Mouse (Mus musculus) cerebellum, postnatal 4 days (tissue): Measurements from ENCODE around the gene Fam187a.

Source experiments
- DNase-seq, 2 experiments: peaks; one replicate each; pipeline ENCODE4 v3.0.0; 2022; ENCODE audit warnings: low spot score in 2 of 2, mixed read lengths in 1 of 2

Fam187a gene

DNA sequence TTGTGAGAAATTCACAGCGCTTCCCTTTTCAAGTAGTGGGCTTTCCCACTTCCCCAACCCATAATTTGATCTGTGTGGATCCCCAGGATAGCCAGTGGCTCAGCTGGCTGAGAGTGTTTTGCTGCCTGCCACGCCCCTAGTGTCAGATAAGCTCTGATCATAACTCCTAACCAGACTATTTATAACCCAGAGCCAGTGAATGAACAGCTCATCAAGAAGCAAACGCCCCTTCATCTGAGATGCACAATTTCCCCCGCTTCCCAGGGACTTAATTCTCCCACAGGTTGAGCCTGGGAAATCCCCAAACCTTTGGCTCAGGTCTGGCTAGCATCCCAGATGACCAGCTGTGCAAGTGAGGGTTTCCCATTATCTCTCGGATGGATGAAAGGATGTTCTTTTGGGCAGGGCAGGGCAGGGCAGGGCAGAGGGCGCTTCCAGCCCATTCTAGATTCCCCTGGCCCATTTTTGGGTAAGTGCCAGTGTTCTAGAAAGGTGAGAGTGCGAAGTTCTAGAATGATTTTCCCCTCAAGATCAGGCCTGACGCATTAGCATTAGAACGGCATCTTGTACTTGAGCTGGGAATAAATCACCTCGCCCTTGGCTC is at the start of gene Fam187a:
TSS of gene Fam187a (plus strand) at position 554 of the 604 bp plus-strand sequence.
- DNase-seq: no peak

DNA sequence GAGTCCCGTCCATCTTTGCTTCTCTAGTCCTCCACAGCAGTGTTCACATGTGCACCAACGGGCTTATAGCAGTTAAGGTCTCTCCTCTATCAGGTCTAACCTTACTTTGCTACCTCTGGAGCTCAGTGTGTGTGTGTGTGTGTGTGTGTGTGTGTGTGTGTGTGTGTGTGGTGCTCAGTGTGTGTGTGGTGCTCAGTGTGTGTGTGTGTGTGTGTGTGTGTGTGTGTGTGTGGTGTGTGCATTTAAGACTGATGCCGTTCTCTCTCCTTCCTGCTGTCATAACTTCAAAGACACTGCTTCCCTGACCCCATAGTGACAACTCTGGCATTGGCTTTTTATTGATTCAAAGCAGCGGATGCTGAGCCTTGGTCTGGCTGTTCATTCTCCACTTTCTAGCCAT is 49.4 kb upstream of the Fam187a start, which contains the start of gene Higd1b:
TSS of gene Higd1b (plus strand) at position 301 of the 400 bp plus-strand sequence.
- no peak for DNase-seq

DNA sequence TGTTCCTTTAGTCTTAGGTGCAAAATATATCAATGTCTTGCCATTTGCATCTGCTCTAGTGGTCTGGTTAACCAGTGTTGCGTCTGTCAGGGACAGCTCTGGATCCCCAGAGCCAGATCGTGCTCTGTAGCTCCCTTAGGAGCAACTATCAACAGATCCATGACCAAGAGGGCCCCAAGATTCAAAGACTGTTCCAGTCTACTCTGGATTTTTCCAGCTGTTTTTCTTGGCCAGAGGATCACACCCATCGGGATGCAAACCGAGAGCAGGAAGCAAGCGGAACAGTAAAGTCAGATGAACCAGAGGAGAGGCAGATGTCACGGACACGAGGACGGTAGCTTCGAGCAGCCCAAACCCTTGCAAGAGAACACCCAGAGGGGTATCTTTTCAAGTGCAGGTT is 48.8 kb upstream of the Fam187a start:
- no peak for DNase-seq

DNA sequence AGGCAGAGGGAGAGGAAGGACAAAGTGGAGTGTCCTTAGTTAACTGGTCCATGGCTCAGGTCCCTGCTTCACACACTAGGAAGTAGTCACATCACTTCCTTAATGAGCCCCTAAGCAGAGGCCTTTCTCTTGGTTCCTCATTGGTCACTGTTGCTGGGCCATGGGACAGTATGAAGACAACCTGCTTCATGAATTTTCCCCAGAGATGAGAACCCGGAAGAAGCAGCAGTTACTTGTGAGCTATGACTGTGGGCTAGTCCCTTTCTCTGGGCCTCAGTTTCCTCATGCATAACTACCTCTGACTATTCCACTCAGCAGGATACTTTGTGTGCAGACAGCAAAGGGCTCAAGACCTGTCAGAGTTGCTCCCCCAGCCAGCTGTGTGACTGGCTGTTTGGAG is 47.6 kb upstream of the Fam187a start:
- DNase-seq: no peak

DNA sequence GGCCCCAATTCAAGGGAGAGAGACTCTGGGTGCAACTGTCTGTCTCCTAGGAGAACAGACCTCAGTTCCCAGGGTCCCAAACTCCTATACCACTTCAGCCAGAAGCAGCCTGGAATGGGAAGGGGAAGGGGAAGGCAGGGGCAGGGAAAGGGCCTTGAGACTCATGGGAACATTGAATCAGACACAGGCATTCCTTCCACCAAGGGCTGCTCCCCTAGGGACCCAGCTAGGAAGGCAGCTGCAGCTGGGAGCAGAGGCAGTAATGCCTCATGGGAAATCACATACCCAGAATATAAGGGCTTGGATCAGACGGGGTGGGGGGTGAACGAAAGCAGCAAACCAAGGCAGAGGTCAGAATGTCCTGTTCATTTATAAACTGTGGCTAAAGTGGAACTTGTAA is 46.8 kb upstream of the Fam187a start:
- DNase-seq: no peak

DNA sequence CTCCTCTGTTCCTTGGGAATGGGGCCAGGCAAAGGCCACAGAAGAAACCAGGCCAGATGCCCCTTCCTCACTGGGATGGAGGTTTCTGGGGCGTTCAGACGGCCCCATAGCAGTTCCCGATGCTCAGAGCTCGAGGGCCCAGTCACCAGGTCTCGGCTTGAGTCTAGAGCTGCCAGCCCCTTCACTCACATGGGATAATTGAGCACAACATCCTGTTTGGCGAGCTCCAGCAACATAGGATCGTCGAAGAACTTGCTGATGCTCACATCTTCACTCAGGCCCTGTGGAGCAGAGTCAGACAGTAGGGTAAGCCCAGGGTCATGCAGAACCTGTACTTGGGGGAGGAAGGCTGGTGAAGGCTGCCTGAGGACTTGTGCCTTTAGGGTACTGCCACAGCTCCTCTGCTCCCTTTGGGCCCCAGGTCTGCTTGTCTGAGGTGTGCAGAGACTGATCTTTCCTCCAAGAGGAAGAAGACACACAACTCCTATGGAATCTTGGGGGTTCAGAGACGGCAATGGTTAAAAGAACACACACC is 46.3 kb upstream of the Fam187a start:
- no peak for DNase-seq

DNA sequence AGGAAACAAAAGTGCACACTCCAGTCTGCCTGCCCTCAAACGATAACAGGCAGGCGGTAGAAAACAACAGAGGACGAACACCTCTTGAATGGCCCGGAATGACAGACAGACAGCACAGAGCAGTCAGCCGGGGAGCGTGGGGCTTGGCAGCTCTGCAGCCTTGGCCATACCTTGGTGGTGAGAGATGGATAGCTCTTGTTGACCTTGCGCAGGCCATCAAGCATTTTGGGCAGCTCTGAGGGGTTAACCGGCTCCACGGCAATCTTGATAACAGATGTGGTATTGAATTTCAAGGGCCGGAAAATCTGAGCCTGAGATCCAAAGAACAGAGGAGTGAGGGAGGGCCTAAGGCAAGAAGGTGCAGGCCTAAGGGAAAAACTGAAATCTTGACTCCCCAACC is 39.0 kb upstream of the Fam187a start:
- DNase-seq: no peak

DNA sequence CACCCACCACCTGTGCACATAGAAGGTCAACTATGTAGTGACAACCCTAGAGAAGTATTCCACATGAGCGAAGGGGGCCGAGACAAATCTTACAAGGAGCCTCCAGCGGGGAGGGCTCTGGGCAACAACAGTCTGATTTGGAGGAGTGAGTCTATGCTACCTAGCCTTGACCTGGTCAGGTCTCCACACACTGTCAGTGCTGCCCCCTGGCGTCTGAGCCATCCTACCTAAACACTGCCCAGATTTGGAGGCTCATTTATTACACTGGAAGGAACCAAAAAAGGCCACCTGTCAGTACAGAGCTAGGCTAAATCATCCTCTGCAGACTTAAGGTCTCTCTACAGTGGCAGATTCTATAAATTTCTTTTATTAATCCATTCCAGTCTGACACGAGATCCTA is 33.1 kb upstream of the Fam187a start:
- DNase-seq: peak in 1 of 2 experiments; percentile 62

DNA sequence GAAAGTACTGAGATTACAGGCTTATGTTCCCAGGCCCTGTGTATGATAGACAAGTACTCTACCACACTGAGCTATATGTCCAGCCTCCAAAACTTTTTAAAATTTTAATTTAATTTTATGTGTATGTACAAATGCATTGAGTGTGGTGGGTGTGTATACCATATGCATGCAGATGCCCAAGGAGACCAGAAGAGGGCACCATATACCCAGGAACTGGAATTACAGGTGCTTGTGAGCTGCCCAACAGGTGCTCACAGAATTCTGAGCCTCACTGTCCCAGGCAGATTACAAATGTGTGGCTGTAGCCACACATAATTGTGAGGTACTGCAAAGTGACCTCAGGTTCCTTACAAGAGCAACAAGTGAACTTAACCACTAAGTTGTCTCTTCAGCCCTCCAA is 31.2 kb upstream of the Fam187a start:
- no peak for DNase-seq

DNA sequence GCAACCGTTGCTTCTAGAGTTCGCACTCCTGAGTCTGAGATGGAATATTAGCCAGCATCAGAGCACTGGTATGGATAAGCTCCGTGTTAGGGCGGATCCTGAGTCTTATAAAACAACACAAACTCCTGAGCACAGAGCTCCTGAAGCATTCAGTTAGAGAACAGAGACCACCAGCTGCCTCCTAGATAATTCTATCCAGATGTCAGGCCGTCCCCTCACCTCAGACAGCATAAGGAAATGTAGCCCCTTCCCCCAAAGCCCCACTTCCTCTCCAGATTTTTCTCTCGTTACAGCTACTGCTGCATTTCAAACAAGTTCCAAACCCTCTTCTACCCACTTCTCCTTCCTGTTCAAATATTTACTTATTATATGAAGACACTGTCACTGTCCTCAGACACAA is 29.0 kb upstream of the Fam187a start:
- DNase-seq: no peak

DNA sequence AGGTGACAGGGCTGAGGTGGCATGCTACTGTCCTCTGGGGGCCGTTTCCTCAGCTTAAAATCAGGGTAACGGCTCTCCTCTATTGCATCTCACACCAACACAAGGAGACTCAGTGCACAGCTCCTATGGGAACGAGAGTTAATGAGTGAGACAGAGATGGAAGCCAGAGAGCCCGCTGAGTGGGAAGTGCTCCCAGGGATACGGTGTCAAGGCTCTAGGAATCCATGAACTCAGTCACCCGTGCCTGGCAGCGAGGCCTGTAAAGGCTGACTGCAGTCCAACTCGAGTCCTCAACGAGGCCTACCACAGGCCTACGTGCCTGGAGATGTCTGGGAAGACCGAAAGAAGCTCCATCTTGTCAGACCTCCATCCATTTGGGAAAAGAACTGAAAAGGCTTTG is 26.0 kb upstream of the Fam187a start:
- DNase-seq: peak in 1 of 2 experiments; percentile 34

DNA sequence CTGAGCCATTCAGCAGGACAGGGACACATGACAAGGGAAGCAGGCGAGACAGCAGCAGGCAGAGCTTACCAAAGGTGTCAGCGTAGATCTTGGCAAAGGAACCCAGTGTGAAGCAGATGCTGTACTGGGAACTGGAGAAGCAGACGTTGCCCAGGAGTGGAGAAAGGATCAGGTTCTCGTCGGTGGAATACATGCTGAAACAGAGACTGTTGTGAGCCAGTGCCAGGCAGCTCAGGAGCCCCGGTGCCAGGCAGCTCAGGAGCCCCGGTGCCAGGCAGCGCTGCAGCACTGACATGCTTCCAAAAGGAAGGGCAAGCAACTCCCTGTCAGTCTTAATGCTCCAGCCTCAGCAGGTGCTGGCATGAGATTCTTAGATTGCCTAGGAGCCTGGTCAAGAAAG is 25.0 kb upstream of the Fam187a start:
- DNase-seq: peak in 1 of 2 experiments; percentile 26

DNA sequence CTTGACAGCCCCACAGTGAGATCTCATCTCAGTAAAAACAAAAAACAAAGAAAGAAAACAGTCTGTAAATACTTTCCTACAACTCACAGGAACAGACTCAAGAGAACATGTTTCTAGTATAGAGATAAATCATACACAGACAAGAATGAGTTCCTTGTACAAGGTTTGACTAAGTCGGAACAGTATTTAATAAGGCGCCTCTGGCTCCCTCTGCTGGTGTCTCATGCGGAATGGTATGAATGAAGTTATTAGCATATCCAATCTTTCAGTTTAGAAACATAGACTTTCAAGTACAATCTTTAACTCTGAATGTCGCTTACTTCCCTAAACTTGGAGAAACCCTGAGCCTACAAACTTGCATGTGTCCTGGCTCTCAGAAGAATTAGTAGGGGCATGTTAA is 20.7 kb upstream of the Fam187a start:
- DNase-seq: peak in 1 of 2 experiments; percentile 66

DNA sequence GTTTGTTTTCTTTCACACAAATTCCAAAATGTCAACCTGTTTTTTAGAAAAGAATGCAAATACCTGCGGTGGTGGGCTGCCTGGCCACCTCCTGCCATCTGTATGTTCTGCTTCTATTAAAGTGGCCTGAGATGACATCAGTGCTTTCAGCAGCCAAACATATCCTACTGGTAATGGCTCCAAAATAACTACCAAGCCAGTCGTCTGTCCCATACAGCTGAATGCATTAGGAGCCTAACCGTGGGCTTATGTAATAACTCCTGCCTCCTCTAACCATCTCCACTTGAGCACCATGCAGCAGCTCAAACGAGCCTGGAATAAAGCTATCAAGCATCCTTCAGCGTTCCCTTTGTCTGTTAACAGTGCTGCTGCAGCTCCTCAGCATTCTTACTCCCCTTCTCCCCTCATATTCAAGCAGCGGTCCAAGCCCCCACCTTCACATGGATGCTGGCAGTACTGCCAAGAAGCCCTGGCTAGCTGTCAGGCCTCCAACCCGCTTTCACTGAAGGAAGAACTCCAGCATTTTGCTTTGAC is 10.1 kb upstream of the Fam187a start:
- no peak for DNase-seq

DNA sequence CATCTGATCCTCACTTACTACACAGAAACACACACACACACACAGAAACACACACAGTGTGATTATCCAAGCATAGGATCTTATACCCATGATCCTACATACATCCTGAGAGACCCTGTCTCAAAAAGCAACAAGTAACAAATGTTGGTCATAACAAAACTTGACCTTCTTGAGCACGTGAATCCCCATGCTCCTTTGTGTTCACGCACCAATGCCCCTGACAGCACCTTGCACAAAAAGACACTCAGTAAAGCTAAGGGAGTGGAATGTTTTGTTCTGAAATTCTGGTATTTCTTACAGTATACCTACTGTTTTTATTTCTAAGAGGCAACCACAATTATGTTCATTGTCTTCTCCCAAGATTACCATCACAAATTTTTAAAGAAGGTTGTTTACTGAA is 5.4 kb upstream of the Fam187a start:
- no peak for DNase-seq

DNA sequence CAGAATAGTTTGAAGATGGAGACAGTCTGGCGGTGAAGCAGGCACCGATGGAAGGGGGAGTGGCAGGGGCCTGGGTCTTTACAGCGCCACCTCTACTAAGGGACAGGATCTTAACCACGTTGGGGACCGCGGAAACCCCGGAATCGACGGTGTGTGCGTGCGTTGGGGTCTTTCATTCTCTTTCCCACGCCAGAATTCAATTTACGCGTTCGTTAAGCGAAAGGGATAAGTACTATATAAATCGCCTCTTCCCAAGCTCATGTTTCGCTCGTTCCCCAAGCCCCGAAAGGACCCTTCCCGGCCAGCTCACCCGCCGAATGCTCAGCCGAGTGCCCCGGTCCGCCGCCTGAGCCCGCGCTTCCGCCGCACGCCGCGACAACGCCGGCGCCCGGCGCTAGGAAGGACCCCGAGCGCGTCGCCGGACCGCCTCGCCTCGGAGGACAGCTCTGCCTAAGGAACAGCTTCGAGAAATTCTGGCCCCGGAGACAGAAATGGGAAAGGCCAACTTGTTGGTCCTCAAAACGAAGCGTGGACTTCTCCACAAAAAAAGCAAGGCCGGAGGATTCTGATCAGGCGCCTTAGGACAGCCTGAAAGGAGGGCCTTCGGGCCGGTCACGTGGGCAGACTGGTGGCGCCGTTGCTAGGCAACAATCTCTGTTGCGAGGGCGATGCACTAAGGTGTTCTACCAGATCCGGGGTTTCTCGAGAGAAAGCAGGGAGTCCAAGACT is 4.2 kb upstream of the Fam187a start, which contains the start of the genes Eftud2 and Ccdc103:
TSS of gene Eftud2 (minus strand) at position 401 of the 729 bp plus-strand sequence.
TSS of gene Ccdc103 (plus strand) at position 620 of the 729 bp plus-strand sequence.
- DNase-seq: peak; percentile 81 to 89

DNA sequence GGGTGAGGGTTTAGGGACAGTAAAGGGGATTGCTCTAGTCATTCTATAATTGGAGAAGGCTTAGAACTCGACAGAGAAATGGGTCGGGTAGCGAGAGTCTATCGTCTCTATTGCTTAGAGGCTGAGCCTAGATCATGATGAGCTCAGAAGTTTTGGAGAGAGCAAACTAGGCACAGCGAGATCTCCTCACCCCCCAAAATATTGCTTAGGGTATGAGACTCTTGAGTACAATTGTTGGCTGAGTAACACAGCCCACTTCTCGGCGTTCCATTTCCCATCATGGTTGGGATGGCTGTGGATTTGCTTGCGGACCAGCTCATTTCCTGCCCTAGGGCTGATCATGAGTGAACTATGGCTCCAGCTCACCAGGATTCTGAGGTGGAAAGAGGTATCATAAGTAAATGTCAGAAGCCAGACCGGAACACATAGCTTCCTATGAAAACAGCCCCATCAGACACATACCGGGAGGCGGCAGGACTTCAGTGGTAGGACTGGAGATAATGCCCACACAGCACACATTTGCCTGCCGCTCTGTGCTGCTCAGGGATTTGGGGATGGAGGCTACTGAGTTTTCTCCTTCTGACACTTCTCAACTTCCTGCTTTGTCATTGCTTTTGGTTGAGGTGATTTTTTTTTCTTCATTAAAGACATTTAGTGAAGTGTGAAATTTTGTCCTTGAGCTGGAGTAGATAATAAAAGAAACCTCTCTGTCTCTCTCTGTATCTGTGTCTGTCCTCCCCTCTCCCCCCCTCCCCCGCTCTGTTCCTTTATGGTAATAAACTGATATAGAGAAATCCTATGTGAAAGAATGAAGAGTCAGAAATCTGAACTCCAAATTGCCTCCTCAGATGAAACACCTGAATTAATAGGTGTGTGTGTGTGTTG is 3.4 kb upstream of the Fam187a start:
- no peak for DNase-seq

DNA sequence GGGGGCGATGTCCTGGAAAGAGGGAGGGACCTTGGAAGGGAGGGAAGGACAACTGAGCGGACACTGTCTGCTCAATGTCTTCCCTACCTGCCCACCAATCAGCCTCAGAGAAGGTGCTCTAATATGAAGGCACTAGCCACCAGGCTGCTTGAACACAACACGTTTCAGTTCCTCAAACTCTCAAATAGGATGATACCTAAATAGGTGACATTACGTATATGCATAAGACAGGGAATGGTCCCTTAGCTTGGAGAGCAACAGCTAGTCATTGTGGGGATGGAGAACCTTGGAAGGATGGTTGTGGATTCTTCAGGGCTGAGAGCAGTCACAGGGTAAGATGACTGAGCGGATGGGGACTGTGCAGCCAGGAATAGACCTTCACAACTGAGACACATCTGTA is 2.5 kb downstream of the Fam187a start:
- no peak for DNase-seq

DNA sequence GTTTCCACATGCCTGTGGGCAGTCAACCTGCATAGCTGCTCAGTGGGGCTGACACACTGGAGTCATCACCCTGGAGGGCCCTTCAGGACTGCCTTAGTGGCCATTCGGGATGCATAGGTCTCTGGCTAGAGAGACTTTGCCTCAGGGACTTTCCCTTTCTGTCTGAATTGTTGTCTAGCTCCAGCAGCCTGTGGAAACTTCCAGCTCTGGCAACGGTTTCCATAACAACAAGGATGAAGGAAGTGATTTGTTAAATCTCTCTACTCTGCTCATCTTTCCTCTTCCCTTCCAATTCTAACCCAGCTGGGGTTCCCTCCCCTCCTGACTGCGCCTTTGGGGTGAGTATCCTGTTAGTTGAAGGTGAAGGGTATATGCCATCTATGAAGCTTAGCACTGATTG is 3.2 kb downstream of the Fam187a start:
- DNase-seq: no peak

DNA sequence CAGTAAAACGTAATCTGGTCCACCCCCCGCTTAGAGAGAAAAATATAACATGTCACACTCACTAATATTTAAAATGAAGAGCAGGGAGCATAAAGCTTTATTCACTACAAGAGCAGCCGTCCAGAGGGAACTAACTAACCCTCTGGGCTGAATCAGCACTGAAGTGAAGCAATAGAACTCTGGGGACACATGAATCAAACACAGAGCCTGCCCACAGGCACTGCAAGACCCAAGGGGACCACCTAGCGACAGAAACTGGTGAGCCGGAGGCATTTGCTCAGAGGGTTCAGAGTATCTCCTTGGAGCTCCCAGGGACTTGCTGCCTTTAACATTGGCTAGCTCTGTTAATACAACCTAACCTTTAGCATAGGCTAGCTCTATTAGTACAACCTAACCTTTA is 5.1 kb downstream of the Fam187a start:
- no peak for DNase-seq

DNA sequence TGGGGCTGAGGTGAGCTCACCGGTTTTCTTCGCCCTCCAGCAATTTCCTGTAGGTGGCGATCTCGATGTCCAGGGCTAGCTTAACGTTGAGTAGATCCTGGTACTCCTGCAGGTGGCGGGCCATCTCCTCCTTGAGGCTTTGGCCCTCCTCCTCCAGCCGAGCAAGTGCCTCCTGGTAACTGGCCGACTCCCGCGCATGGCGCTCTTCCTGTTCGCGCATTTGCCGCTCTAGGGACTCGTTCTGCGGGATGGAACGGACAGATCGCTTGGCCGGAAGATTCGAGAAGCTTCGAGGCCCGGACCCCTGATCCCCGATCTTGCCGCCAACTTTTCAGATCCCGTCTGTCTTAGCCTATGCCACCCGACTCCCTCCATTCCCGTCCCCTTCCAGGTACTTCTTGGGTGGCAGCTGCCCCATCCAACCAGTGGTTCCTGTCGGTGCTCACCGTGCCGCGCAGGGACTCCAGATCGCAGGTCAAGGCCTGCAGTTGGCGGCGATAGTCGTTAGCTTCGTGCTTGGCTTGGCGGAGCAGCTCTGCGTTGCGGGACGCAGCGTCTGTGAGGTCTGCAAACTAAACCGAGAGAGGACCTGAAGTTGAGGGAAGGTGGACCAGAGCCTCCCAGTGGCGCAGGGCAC is 8.2 kb downstream of the Fam187a start:
- peak in 1 of 2 experiments; percentile 61 for DNase-seq
